Mouse (Mus musculus): Measurements from ENCODE around the gene Mtss1l. TPM values are rescaled to one million over a fixed set of nuclear protein-coding genes. Genes with fewer than 3 reads are reported as not detected.

The Mtss1l gene
- polyA plus RNA-seq (2016; fragmentation: Nextera tagmentation; extraction: Ambion mirVana) = 3.7 and 3.9 TPM in 2 replicates

DNA sequence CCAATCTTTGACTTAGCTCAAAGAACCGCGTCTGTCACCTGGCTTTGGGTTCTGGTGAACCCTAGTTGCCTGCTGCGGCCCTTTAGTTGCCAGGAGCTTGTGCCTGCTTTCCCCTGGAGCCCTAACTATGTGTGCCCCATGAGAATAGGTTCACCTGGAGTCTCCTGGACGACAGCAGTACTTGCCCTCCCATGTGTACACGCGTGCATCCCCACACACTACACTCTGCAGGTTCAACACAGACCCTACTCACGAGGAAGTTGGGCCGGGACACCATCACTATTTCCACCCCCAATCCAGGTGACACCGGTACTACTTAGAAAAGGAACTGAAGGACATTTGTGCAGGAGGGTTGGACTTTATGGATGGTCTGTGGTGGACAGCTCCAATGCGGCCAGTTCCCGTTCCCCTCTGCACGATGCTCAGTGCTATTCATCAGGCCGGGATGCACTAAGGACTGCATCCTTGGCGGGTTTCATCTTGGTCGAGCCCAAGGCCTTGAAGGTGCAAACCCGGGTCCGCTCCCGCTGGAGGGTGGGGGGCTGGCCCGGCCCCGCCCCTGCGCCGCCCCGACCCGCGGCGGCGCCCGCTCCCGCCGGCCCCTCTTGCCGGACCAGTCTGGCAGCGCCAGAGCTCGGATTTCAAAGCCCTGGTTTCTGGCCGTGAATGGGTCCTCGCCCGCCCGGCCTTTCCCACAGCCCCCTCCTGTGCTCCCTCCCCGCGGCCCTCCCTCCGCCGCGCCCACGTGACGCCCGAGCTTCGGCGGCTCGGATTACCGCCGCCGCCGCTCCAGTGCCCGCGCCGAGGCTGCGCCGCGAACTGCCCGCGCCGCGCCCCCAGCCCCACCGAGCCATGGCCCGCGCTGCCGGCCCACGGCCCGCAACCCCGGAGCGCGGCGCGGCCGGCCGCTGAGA is at the start of gene Mtss1l:
Mtss1l (plus strand) TSS at position 792 of the 914 bp plus-strand sequence.
- Histone ChIP-seq H3K4me3 (peak within 1 kb of the TSS; percentile 61), H3K27ac (peak within 1 kb of the TSS; percentile 57), H3K9ac (peak within 1 kb of the TSS; percentile 64), H3K36me3 (no peaks in the 10 kb centered on the region), H3K27me3 (replicated peaks) (peaks cover 53% of the 10 kb centered on the region), H3K4me1 (peaks cover 37% of the 10 kb centered on the region), H3K9me3 (replicated peaks) (no peaks in the 10 kb centered on the region), H3K4me2 (peak within 1 kb of the TSS; percentile 72)
- WGBS (ENCODE audit: insufficient replicate concordance) = 6% methylated on average over 51 of the region's 75 CpGs
- peak; percentile 50 for ATAC-seq

DNA sequence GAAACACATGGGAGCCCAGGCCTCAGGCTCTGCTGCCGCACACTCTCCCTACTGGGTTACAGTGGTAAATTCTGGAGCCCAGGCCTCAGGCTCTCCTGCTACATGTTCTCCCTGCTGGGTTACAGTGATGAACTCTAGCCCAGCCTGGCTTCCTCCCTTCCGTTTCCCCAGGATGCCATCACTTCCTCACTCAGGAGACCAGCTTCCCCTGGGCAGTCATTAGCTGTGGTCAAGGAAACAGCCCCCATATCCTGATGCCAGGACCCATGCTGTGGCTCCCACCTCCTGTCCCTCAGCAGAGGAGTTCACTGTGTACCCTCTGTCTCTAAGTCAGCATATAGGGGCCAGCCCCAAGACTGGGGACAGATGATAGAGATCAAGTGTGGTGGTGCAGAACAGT is 49.1 kb upstream of the Mtss1l start:
- Histone ChIP-seq H3K27me3 (replicated peaks) (no peaks in the 10 kb centered on the region), H3K4me1 (peaks cover 34% of the 10 kb centered on the region), H3K27ac (0 out of 2 replicates have a peak overlapping the region, but pooled peaks have one; percentile 24), H3K4me2 (no peak overlapping the region), H3K9ac (no peak overlapping the region), H3K9me3 (replicated peaks) (no peaks in the 10 kb centered on the region), H3K36me3 (peaks cover 73% of the 10 kb centered on the region), H3K4me3 (no peak overlapping the region)
- no peak for ATAC-seq
- 60% methylated on average over 2 of the region's 2 CpGs for WGBS (ENCODE audit: insufficient replicate concordance)

DNA sequence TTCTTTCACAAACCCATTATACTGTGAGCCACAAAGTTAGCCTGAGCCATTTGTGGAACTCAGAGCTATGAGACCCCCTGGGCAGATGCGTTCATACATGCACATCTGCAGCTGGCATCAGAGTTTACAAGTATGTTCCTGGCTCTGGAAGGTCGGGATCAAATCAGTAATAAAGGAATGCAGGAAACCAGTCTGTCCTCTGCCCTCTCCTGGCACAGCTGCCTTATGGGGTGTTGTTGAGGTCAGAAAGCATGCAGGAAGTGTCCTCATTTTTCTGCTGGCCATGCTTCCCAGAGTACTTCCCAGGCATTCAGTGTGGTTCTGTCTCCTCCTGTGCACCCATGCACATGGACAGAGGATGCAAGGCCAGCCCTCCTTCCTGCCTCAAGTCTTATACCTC is 48.1 kb upstream of the Mtss1l start:
- no peak overlapping the region for H3K27ac ChIP-seq
- 68% methylated on average over 2 of the region's 2 CpGs for WGBS (ENCODE audit: insufficient replicate concordance)
- H3K36me3 ChIP-seq = peaks cover 83% of the 10 kb centered on the region
- peaks cover 23% of the 10 kb centered on the region for H3K4me1 ChIP-seq
- no peaks in the 10 kb centered on the region for H3K9me3 ChIP-seq (replicated peaks)
- no peak overlapping the region for H3K9ac ChIP-seq
- ATAC-seq = no peak
- H3K4me3 ChIP-seq = no peak overlapping the region
- H3K27me3 ChIP-seq (replicated peaks) = no peaks in the 10 kb centered on the region
- no peak overlapping the region for H3K4me2 ChIP-seq

DNA sequence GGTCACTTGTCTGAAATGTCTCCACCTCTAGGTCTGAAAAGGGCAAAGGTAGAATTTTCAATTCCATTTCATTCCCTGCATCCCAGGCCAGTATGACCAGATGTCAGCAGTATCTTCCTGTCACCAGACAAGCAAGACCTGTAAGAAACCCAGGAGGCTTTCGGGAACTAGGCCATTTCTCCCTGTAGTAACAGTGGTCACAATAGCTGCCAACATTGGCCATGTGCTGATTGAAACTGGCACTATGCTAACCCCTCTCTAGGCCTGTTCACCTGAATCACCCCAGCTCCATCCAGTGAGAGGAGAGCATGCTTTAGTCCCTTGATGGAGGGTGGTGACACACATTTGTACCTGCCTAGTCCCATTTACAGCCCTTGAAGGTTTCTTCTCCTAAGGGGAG is 46.7 kb upstream of the Mtss1l start:
- Histone ChIP-seq H3K9ac (no peak overlapping the region), H3K27me3 (replicated peaks) (no peaks in the 10 kb centered on the region), H3K4me3 (no peak overlapping the region), H3K27ac (no peak overlapping the region), H3K9me3 (replicated peaks) (no peaks in the 10 kb centered on the region), H3K36me3 (peaks cover 87% of the 10 kb centered on the region), H3K4me1 (peaks cover 10% of the 10 kb centered on the region), H3K4me2 (no peak overlapping the region)
- 86% methylated on average over 1 of the region's 1 CpGs for WGBS (ENCODE audit: insufficient replicate concordance)
- ATAC-seq = no peak

DNA sequence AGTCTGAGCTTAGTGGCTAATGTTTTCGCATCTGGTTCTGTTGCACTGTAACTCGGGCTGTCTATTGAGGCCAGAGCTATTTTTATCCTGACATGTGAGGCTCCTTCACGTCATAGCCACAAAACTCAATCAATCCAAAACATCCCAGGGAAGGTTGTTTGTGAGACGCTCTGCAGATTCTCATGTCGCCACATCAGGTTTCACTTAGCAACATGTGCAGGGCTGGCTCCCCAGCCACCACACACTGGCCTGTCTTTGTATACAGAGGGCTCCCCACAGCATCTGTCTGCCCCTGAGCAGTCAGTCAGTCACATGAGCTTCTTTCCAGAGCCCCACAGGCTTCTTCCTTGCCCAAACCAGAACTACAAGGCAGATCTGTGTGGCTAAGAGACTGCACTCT is 44.6 kb upstream of the Mtss1l start:
- H3K4me3 ChIP-seq = no peak overlapping the region
- ATAC-seq = no peak
- H3K27ac ChIP-seq = no peak overlapping the region
- no peaks in the 10 kb centered on the region for H3K27me3 ChIP-seq (replicated peaks)
- no peak overlapping the region for H3K9ac ChIP-seq
- H3K36me3 ChIP-seq = peaks cover 75% of the 10 kb centered on the region
- no peak overlapping the region for H3K4me2 ChIP-seq
- no peaks in the 10 kb centered on the region; the same call in 1 of the 2 replicates for H3K4me1 ChIP-seq
- 70% methylated on average over 5 of the region's 5 CpGs for WGBS (ENCODE audit: insufficient replicate concordance)
- H3K9me3 ChIP-seq (replicated peaks) = no peaks in the 10 kb centered on the region

DNA sequence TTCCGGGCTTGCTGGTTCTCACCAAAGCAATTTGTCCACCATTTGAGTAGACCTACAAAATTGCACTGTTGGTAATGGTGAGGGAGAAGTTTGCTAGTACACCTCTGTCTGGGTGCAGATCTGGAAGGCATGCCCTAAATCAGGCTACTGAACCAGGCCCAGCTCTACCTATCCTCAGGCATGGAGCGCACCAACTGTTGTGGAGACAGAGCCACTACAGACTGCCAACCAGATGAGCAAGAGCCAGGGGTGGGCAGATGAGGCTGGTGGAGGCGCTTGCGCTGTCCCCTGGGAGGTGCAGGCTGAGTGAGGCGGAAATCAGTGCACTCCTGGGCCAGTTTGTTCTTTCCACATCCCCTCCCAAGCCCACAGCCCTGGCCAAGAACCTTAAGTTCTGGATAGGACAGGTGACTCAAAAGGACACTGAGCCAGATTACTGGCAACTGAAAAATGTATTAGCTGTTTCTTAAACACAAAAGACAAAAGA is 44.1 kb upstream of the Mtss1l start:
- Histone ChIP-seq H3K4me2 (no peak overlapping the region), H3K4me3 (no peak overlapping the region), H3K9me3 (replicated peaks) (no peaks in the 10 kb centered on the region), H3K4me1 (no peaks in the 10 kb centered on the region; the same call in 1 of the 2 replicates), H3K36me3 (peaks cover 72% of the 10 kb centered on the region), H3K9ac (no peak overlapping the region), H3K27me3 (replicated peaks) (no peaks in the 10 kb centered on the region), H3K27ac (no peak overlapping the region)
- no peak for ATAC-seq
- 87% methylated on average over 5 of the region's 5 CpGs for WGBS (ENCODE audit: insufficient replicate concordance)

DNA sequence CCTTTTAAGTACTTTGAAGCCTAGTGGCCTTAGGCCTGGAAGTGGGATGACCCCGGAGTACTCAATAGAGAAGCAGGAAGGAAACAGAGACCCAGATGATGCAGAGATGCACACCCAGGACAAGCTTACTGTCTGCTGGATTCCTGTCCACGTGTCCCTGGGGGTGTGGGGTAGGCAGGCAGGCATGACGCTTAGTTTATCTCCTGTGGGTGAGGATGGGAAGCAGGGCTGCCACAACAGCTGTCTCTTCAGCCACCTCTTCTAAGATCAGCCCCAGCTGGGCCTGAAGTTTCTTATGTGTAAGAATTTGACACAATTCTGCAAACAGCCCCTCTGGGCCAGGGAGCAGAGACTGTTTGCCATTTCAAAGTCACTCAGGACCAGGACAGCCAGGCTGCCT is 42.3 kb upstream of the Mtss1l start:
- H3K4me3 ChIP-seq = no peak overlapping the region
- no peaks in the 10 kb centered on the region; the same call in 1 of the 2 replicates for H3K4me1 ChIP-seq
- no peak overlapping the region for H3K27ac ChIP-seq
- no peaks in the 10 kb centered on the region for H3K27me3 ChIP-seq (replicated peaks)
- peaks cover 73% of the 10 kb centered on the region for H3K36me3 ChIP-seq
- H3K4me2 ChIP-seq = no peak overlapping the region
- WGBS (ENCODE audit: insufficient replicate concordance) = 56% methylated on average over 3 of the region's 3 CpGs
- no peak for ATAC-seq
- H3K9me3 ChIP-seq (replicated peaks) = no peaks in the 10 kb centered on the region
- H3K9ac ChIP-seq = no peak overlapping the region

DNA sequence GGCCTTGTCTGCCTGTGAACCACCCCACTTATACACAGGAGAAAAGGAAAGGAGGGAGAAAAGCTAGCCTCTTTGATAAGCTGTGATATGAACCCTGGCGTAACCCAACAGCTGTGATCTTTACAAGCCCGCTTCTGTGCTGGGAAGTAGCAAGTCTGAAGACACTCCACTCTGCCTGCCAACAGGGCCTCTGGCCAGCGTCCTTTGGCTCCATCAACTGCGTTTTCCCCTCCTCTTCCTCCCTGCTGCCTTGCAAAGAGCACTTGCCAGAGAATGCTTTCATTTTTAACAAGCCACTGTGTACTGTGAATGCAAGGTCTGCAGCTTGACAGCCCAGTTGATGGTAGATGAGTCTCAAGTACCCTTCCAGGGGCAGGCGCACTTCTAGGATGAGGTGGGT is 33.5 kb upstream of the Mtss1l start:
- Histone ChIP-seq H3K9me3 (replicated peaks) (no peaks in the 10 kb centered on the region), H3K27me3 (replicated peaks) (no peaks in the 10 kb centered on the region), H3K27ac (no peak overlapping the region), H3K36me3 (peaks cover 86% of the 10 kb centered on the region), H3K4me1 (peaks cover 9% of the 10 kb centered on the region), H3K9ac (no peak overlapping the region), H3K4me3 (no peak overlapping the region), H3K4me2 (no peak overlapping the region)
- no peak for ATAC-seq
- WGBS (ENCODE audit: insufficient replicate concordance) = 74% methylated on average over 5 of the region's 5 CpGs

DNA sequence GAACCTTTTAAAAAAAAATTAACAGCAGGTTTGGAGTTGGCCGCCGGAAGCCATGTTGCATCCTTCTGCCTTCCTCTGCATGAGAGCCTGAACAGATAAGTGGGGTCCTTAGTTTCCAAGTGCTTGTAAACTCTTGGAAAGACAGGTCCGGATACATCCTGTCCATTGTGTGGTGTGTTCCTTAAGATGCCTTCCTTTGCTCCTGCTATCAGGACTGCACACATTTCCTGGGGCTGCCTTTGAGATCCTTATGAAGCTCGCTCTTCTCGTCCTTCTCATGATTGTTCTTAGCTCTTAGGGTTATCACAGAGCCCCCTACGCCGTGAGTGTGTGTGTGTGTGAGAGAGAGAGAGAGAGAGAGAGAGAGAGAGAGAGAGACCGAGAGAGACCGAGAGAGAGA is 31.3 kb upstream of the Mtss1l start:
- no peaks in the 10 kb centered on the region for H3K27me3 ChIP-seq (replicated peaks)
- H3K4me1 ChIP-seq = peaks cover 9% of the 10 kb centered on the region
- H3K36me3 ChIP-seq = peaks cover 80% of the 10 kb centered on the region
- WGBS (ENCODE audit: insufficient replicate concordance) = 40% methylated on average over 9 of the region's 9 CpGs
- 0 out of 2 replicates have a peak overlapping the region, but pooled peaks have one; percentile 53 for H3K27ac ChIP-seq
- no peak overlapping the region for H3K4me2 ChIP-seq
- peak; percentile 70 for ATAC-seq
- H3K9ac ChIP-seq = no peak overlapping the region
- no peak overlapping the region for H3K4me3 ChIP-seq
- H3K9me3 ChIP-seq (replicated peaks) = no peaks in the 10 kb centered on the region

DNA sequence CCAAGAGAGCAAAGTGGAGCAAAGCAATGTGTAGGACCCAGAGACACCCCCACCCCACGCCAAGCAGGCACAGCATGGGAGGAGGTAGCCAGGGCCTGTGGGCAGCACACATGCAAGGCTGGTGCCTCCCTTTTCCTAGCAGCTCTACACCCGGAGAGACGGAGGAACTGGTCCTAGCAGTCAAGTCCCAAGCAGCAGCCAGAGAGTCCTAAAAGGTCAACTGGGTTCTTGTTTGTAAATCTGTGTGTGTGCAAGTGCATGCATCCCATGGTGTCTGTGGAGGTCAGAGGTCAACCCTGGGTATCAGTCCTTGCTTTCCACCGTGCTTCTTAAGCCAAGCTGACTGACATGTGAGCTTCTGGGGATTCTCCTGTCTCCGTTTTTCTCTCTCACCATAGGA is 27.1 kb upstream of the Mtss1l start:
- H3K36me3 ChIP-seq = peaks cover 76% of the 10 kb centered on the region
- no peak overlapping the region for H3K9ac ChIP-seq
- 69% methylated on average over 5 of the region's 5 CpGs for WGBS (ENCODE audit: insufficient replicate concordance)
- no peaks in the 10 kb centered on the region for H3K27me3 ChIP-seq (replicated peaks)
- H3K4me3 ChIP-seq = no peak overlapping the region
- no peaks in the 10 kb centered on the region for H3K9me3 ChIP-seq (replicated peaks)
- no peak overlapping the region for H3K4me2 ChIP-seq
- no peak overlapping the region for H3K27ac ChIP-seq
- no peak for ATAC-seq
- H3K4me1 ChIP-seq = peaks cover 4% of the 10 kb centered on the region; the same call in 1 of the 2 replicates

DNA sequence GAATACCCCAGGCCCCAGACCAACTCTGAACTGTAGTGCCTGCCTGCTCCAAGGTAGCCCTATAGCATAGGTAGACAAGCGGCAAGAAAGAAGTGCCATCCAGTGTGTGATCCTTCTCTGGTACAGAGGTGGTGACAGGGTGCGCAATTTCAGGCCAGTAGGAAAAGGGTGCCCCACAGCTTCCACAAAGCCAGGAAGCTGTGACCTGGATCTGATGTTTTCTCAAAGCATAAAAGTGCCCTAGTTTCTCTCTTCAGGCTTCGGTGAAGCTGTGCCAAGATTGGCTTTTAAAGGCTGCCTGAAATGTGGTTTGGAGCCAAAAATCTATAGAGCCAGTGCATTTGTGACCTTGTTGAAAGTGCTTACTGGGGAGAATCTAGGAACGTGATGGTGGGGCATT is 26.4 kb upstream of the Mtss1l start:
- Histone ChIP-seq H3K36me3 (peaks cover 77% of the 10 kb centered on the region), H3K27me3 (replicated peaks) (no peaks in the 10 kb centered on the region), H3K9me3 (replicated peaks) (no peaks in the 10 kb centered on the region), H3K4me3 (no peak overlapping the region), H3K9ac (no peak overlapping the region), H3K27ac (no peak overlapping the region), H3K4me2 (no peak overlapping the region), H3K4me1 (no peaks in the 10 kb centered on the region)
- ATAC-seq = no peak
- 79% methylated on average over 4 of the region's 4 CpGs for WGBS (ENCODE audit: insufficient replicate concordance)

DNA sequence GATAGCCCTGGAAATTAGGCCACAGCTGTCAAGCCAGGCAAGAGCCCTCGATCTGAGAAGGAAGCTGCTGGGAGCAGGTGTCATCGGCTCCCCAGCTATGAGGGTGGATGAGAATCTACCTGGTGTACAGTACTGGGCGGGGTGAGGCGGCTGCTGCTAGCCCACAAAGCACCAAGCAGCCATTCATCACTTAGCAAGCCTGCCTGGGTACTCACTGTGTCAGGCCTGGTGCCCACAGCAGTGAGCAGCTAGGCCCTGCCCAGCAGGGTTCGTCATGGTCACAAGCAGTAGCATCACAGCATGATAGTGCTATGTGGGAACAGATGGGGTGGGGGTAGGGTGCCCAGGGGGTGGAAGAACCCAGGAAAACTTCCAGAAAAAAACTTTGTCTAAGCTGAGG is 25.8 kb upstream of the Mtss1l start:
- H3K4me2 ChIP-seq = no peak overlapping the region
- no peak for ATAC-seq
- no peaks in the 10 kb centered on the region for H3K27me3 ChIP-seq (replicated peaks)
- H3K9me3 ChIP-seq (replicated peaks) = no peaks in the 10 kb centered on the region
- H3K4me3 ChIP-seq = no peak overlapping the region
- 77% methylated on average over 5 of the region's 5 CpGs for WGBS (ENCODE audit: insufficient replicate concordance)
- no peak overlapping the region for H3K9ac ChIP-seq
- H3K36me3 ChIP-seq = peaks cover 74% of the 10 kb centered on the region
- no peaks in the 10 kb centered on the region for H3K4me1 ChIP-seq
- H3K27ac ChIP-seq = no peak overlapping the region

Data from liver, embryonic 12.5 days (tissue).